Mouse (Mus musculus): ENCODE measurements around the gene Csnk1e. TPM values are rescaled to one million over a fixed set of nuclear protein-coding genes. Genes with fewer than 3 reads are reported as not detected.
"Not testable (repeated sequence)": the region's sequence is repeated elsewhere in the genome, so short reads cannot be mapped to it uniquely, and the experiment has no call there.

Gene Csnk1e
- polyA plus RNA-seq, 1 experiment from 2014 or later, result 107 TPM

- Histone ChIP-seq H3K27ac (ENCODE audit: low read depth, low read length) (no peak overlapping the region), H3K9me3 (ENCODE audit: control insufficient read depth, low read length) (no peaks in the 10 kb centered on the region), H3K36me3 (ENCODE audit: control insufficient read depth, insufficient read depth, low read length) (no peaks in the 10 kb centered on the region), H3K4me3 (ENCODE audit: low read length) (no peak overlapping the region), H3K27me3 (ENCODE audit: control insufficient read depth, insufficient read depth, low read length) (0 out of 2 replicates have a peak, but pooled peaks cover 4% of the 10 kb centered on the region), H3K9ac (ENCODE audit: low read depth, low read length) (no peak overlapping the region), H3K4me2 (replicated peaks; ENCODE audit: low read depth, low read length) (no peak overlapping the region), H3K4me1 (ENCODE audit: control insufficient read depth, insufficient read depth, low read length) (peaks cover 5% of the 10 kb centered on the region; the same call in 1 of the 2 replicates)
- WGBS, result 44% methylated on average over 6 of the region's 6 CpGs
- no peak for ATAC-seq (ENCODE audit: low FRiP score, low TSS enrichment)
Measured at GRCm38 (mm10) chr15:79477227-79477626, 21.9 kb upstream of the Csnk1e start.

- H3K9ac ChIP-seq (ENCODE audit: low read depth, low read length), result no peak overlapping the region
- no peaks in the 10 kb centered on the region for H3K36me3 ChIP-seq (ENCODE audit: control insufficient read depth, insufficient read depth, low read length)
- no peaks in the 10 kb centered on the region for H3K27me3 ChIP-seq (ENCODE audit: control insufficient read depth, insufficient read depth, low read length)
- no peak overlapping the region for H3K4me2 ChIP-seq (replicated peaks; ENCODE audit: low read depth, low read length)
- no peaks in the 10 kb centered on the region for H3K4me1 ChIP-seq (ENCODE audit: control insufficient read depth, insufficient read depth, low read length)
- no peak overlapping the region for H3K27ac ChIP-seq (ENCODE audit: low read depth, low read length)
- 58% methylated on average over 12 of the region's 12 CpGs for WGBS
- H3K9me3 ChIP-seq (ENCODE audit: control insufficient read depth, low read length), result no peaks in the 10 kb centered on the region
- no peak overlapping the region for H3K4me3 ChIP-seq (ENCODE audit: low read length)
- ATAC-seq (ENCODE audit: low FRiP score, low TSS enrichment), result no peak
Measured at GRCm38 (mm10) chr15:79473638-79474355, 18.4 kb upstream of the Csnk1e start.

DNA sequence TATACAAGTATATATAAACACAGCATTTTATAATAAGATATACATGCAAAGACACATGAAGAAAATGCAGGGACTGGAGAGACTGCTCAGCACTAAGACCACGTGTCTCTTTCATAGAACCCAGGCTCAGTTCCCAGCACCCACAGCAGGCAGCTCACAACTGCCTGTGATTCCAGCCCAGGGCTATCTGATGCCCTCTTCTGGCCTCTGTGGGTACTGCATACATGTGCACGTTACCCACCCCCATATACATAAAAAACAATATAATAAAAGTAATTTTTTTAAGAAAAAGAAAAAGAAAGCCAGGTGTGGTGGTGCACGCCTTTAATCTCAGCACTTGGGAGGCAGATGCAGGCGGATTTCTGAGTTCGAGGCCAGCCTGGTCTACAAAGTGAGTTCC, 17.7 kb upstream of the Csnk1e start:
- H3K4me3 ChIP-seq (ENCODE audit: low read length), result no peak overlapping the region
- H3K4me1 ChIP-seq (ENCODE audit: control insufficient read depth, insufficient read depth, low read length), result no peaks in the 10 kb centered on the region
- H3K9ac ChIP-seq (ENCODE audit: low read depth, low read length), result no peak overlapping the region
- H3K27ac ChIP-seq (ENCODE audit: low read depth, low read length), result no peak overlapping the region
- 85% methylated on average over 5 of the region's 5 CpGs for WGBS
- ATAC-seq (ENCODE audit: low FRiP score, low TSS enrichment), result no peak
- no peaks in the 10 kb centered on the region for H3K9me3 ChIP-seq (ENCODE audit: control insufficient read depth, low read length)
- no peaks in the 10 kb centered on the region; the same call in 1 of the 2 replicates for H3K27me3 ChIP-seq (ENCODE audit: control insufficient read depth, insufficient read depth, low read length)
- no peaks in the 10 kb centered on the region for H3K36me3 ChIP-seq (ENCODE audit: control insufficient read depth, insufficient read depth, low read length)
- H3K4me2 ChIP-seq (replicated peaks; ENCODE audit: low read depth, low read length), result no peak overlapping the region

GRCm38 (mm10) chr15:79471095-79471494, 15.7 kb upstream of the Csnk1e start:
- H3K4me1 ChIP-seq (ENCODE audit: control insufficient read depth, insufficient read depth, low read length), result no peaks in the 10 kb centered on the region
- H3K27ac ChIP-seq (ENCODE audit: low read depth, low read length), result no peak overlapping the region
- H3K36me3 ChIP-seq (ENCODE audit: control insufficient read depth, insufficient read depth, low read length), result no peaks in the 10 kb centered on the region
- peak overlapping the region; percentile 21 for H3K4me2 ChIP-seq (replicated peaks; ENCODE audit: low read depth, low read length)
- no peak overlapping the region for H3K9ac ChIP-seq (ENCODE audit: low read depth, low read length)
- H3K9me3 ChIP-seq (ENCODE audit: control insufficient read depth, low read length), result no peaks in the 10 kb centered on the region
- H3K27me3 ChIP-seq (ENCODE audit: control insufficient read depth, insufficient read depth, low read length), result peaks cover 7% of the 10 kb centered on the region; the same call in 1 of the 2 replicates
- no peak for ATAC-seq (ENCODE audit: low FRiP score, low TSS enrichment)
- WGBS, result 49% methylated on average over 10 of the region's 10 CpGs
- H3K4me3 ChIP-seq (ENCODE audit: low read length), result peak overlapping the region; percentile 11; the same call in 1 of the 2 replicates

DNA sequence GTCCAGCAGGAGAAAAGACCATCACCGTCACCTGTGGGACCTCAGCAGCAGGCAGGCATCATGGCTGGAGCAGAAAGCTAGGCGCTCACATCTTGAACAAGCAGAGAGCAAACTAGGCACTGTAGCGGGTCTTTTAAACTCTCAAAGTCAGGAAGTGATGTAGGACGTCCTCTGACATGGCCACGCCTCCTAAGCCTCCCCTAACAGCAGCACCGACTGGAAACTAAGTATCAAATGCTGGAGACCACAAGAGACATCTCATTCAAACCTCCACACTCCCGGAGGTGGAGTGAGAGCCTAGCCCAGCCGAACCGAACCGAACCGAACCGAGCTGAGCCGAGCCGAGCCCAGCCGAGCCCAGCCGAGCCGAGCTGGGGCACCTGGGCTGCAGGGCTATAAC, 15.2 kb upstream of the Csnk1e start:
- Histone ChIP-seq H3K4me2 (replicated peaks; ENCODE audit: low read depth, low read length) (peak overlapping the region; percentile 21), H3K9me3 (ENCODE audit: control insufficient read depth, low read length) (no peaks in the 10 kb centered on the region), H3K27me3 (ENCODE audit: control insufficient read depth, insufficient read depth, low read length) (peaks cover 7% of the 10 kb centered on the region; the same call in 1 of the 2 replicates), H3K9ac (ENCODE audit: low read depth, low read length) (no peak overlapping the region), H3K36me3 (ENCODE audit: control insufficient read depth, insufficient read depth, low read length) (no peaks in the 10 kb centered on the region), H3K4me1 (ENCODE audit: control insufficient read depth, insufficient read depth, low read length) (no peaks in the 10 kb centered on the region), H3K27ac (ENCODE audit: low read depth, low read length) (no peak overlapping the region), H3K4me3 (ENCODE audit: low read length) (peak overlapping the region; percentile 11; the same call in 1 of the 2 replicates)
- ATAC-seq (ENCODE audit: low FRiP score, low TSS enrichment), result no peak
- WGBS, result 33% methylated on average over 17 of the region's 17 CpGs

DNA sequence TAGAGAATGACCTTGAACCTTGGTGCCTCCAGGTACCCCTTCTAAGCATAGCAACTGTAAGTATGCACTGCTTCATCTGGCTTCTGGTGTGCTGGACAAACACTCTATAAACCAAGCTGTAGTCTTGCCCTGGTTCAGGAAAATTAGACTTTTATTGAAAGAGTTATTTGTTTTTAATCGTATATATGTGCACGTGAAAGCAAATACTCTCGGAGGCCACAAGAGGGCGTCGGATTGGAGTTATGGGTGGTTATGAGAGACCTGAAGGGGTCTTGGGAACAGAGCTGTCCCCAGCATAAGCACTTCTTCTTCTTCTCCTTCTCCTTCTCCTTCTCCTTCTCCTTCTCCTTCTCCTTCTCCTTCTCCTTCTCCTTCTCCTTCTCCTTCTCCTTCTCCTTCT, 14.2 kb upstream of the Csnk1e start:
- WGBS, result 67% methylated on average over 5 of the region's 5 CpGs
- Histone ChIP-seq H3K9me3 (ENCODE audit: control insufficient read depth, low read length) (no peaks in the 10 kb centered on the region), H3K4me2 (replicated peaks; ENCODE audit: low read depth, low read length) (no peak overlapping the region), H3K27me3 (ENCODE audit: control insufficient read depth, insufficient read depth, low read length) (peaks cover 7% of the 10 kb centered on the region; the same call in 1 of the 2 replicates), H3K27ac (ENCODE audit: low read depth, low read length) (no peak overlapping the region), H3K4me1 (ENCODE audit: control insufficient read depth, insufficient read depth, low read length) (no peaks in the 10 kb centered on the region), H3K4me3 (ENCODE audit: low read length) (no peak overlapping the region), H3K9ac (ENCODE audit: low read depth, low read length) (no peak overlapping the region), H3K36me3 (ENCODE audit: control insufficient read depth, insufficient read depth, low read length) (no peaks in the 10 kb centered on the region)
- ATAC-seq (ENCODE audit: low FRiP score, low TSS enrichment), result no peak

DNA sequence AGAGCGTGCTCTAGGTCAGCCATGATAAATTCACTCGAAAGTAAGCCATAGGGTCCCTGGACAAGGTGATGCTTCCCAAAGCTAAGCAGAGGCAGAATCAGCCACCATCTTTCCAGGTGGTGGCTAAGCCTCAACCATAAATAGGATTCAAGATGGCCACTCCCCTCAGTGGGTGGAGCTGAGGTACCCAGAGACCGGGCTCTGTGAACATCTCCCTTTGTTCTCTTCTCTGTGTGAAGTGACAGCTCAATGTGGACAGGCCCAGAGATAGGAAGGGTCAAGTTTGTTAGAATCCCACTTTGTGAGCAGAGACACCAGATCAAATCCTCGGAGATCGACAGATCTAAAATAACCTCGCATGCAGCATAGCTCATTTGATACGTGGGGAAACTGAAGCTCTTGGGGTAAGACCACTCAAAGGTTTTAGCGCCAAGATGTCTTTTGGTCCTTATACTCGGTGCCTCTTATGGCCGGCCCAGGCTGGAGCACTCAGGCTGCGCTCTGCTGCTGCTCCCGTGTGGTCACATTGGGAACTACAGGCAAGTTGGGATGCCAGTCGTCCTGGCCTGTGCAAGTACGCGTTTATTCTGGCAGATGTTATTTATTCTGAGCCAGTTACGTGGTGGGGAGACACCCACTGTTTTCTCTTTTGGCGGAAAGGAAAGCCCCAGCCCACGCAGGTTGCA, 11.4 kb upstream of the Csnk1e start:
- Histone ChIP-seq H3K9me3 (ENCODE audit: control insufficient read depth, low read length) (no peaks in the 10 kb centered on the region), H3K36me3 (ENCODE audit: control insufficient read depth, insufficient read depth, low read length) (no peaks in the 10 kb centered on the region), H3K27ac (ENCODE audit: low read depth, low read length) (no peak overlapping the region), H3K4me1 (ENCODE audit: control insufficient read depth, insufficient read depth, low read length) (no peaks in the 10 kb centered on the region), H3K4me2 (replicated peaks; ENCODE audit: low read depth, low read length) (no peak overlapping the region), H3K4me3 (ENCODE audit: low read length) (no peak overlapping the region), H3K27me3 (ENCODE audit: control insufficient read depth, insufficient read depth, low read length) (peaks cover 12% of the 10 kb centered on the region; the same call in 1 of the 2 replicates), H3K9ac (ENCODE audit: low read depth, low read length) (no peak overlapping the region)
- 6% methylated on average over 18 of the region's 18 CpGs for WGBS
- ATAC-seq (ENCODE audit: low FRiP score, low TSS enrichment), result peak; percentile 79

GRCm38 (mm10) chr15:79456546-79456945, 1.2 kb upstream of the Csnk1e start:
- ATAC-seq (ENCODE audit: low FRiP score, low TSS enrichment), result no peak
- H3K4me1 ChIP-seq (ENCODE audit: control insufficient read depth, insufficient read depth, low read length), result peaks cover 11% of the 10 kb centered on the region; the same call in 1 of the 2 replicates
- H3K27me3 ChIP-seq (ENCODE audit: control insufficient read depth, insufficient read depth, low read length), result no peaks in the 10 kb centered on the region
- H3K27ac ChIP-seq (ENCODE audit: low read depth, low read length), result no peak overlapping the region
- WGBS, result 65% methylated on average over 6 of the region's 6 CpGs
- no peak overlapping the region for H3K4me3 ChIP-seq (ENCODE audit: low read length)
- no peaks in the 10 kb centered on the region for H3K9me3 ChIP-seq (ENCODE audit: control insufficient read depth, low read length)
- no peak overlapping the region for H3K9ac ChIP-seq (ENCODE audit: low read depth, low read length)
- no peaks in the 10 kb centered on the region for H3K36me3 ChIP-seq (ENCODE audit: control insufficient read depth, insufficient read depth, low read length)
- no peak overlapping the region for H3K4me2 ChIP-seq (replicated peaks; ENCODE audit: low read depth, low read length)

DNA sequence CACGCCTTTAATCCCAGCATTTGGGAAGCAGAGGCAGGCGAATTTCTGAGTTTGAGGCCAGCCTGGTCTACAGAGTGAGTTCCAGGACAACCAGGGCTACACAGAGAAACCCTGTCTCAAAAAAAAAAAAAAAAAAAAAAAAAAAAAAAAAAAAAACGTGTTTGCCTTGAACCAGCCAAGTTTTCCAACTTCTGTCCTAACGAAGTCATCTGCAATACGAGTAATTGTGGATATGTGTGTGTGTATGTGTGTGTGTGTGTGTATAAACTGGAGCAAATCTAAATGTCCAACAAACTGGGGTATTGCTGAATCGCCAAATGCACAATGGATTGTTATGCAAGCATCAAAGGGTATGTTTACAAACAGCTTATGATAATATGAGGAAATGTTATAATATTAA, 738 bp upstream of the Csnk1e start:
- H3K36me3 ChIP-seq (ENCODE audit: control insufficient read depth, insufficient read depth, low read length); H3K27me3 ChIP-seq (ENCODE audit: control insufficient read depth, insufficient read depth, low read length); H3K4me3 ChIP-seq (ENCODE audit: low read length); ATAC-seq (ENCODE audit: low FRiP score, low TSS enrichment); H3K27ac ChIP-seq (ENCODE audit: low read depth, low read length); H3K9ac ChIP-seq (ENCODE audit: low read depth, low read length); H3K9me3 ChIP-seq (ENCODE audit: control insufficient read depth, low read length); H3K4me2 ChIP-seq (replicated peaks; ENCODE audit: low read depth, low read length): not testable (repeated sequence)
- H3K4me1 ChIP-seq (ENCODE audit: control insufficient read depth, insufficient read depth, low read length), result peaks cover 11% of the 10 kb centered on the region; the same call in 1 of the 2 replicates
- WGBS, result 65% methylated on average over 6 of the region's 6 CpGs
